Mouse (Mus musculus) forebrain, embryonic 15.5 days (tissue): Measurements from ENCODE around the gene Rnf4. TPM values are rescaled to one million over a fixed set of nuclear protein-coding genes. Genes with fewer than 3 reads are reported as not detected.

Source experiments
- ATAC-seq: fragments of 200-750 bp; cut with Nextera tagmentation; replicated peaks from 2 replicates; pipeline ENCODE4 v1.8.0; 2017; ENCODE audit warnings: mild to moderate bottlenecking, moderate TSS enrichment, moderate library complexity
- H3K27ac ChIP-seq: fragments of 300-500 bp; sonication (generic); replicated peaks from 2 replicates; pipeline ENCODE4 v1.5.1; 2015; ENCODE audit warnings: mild to moderate bottlenecking, inconsistent platforms
- H3K27me3 ChIP-seq: fragments of 300-500 bp; sonication (generic); 2 replicates; pipeline ENCODE4 v1.6.1; 2015; ENCODE audit warnings: inconsistent platforms
- H3K36me3 ChIP-seq: fragments of 300-500 bp; sonication (generic); 2 replicates; pipeline ENCODE4 v1.6.1; 2015; ENCODE audit warnings: mild to moderate bottlenecking, inconsistent platforms
- H3K4me1 ChIP-seq: fragments of 300-500 bp; sonication (generic); 2 replicates; pipeline ENCODE4 v1.6.1; 2015; ENCODE audit warnings: inconsistent platforms
- H3K4me2 ChIP-seq: fragments of 300-500 bp; sonication (generic); replicated peaks from 2 replicates; pipeline ENCODE4 v1.6.1; 2015; ENCODE audit warnings: mild to moderate bottlenecking, inconsistent platforms
- H3K4me3 ChIP-seq: fragments of 300-500 bp; sonication (generic); 2 replicates; pipeline ENCODE4 v1.5.1; 2015; ENCODE audit warnings: mild to moderate bottlenecking, inconsistent platforms
- H3K9ac ChIP-seq: fragments of 300-500 bp; sonication (generic); replicated peaks from 2 replicates; pipeline ENCODE4 v1.6.1; 2015; ENCODE audit warnings: mild to moderate bottlenecking, inconsistent platforms
- H3K9me3 ChIP-seq: fragments of 300-500 bp; sonication (generic); 2 replicates; pipeline ENCODE4 v1.6.1; 2016; ENCODE audit warnings: inconsistent platforms
- WGBS: fragments of 180-500 bp; shearing (Covaris S2); methylation state at CpG from one replicate; pipeline ENCODE4 v1.1.7; 2015; ENCODE audit warnings: mixed read lengths; 5-methylcytosine and 5-hydroxymethylcytosine counted together
- polyA plus RNA-seq: library from polyadenylated mRNA; unstranded; fragments of >200 nt; fragmentation: Nextera tagmentation; extraction: Ambion mirVana; gene quantifications from 2 replicates; pipeline ENCODE4 v1.2.1, GENCODE M21; 2015

The Rnf4 gene
- polyA plus RNA-seq, 1 experiment from 2014 or later = 143 TPM

DNA sequence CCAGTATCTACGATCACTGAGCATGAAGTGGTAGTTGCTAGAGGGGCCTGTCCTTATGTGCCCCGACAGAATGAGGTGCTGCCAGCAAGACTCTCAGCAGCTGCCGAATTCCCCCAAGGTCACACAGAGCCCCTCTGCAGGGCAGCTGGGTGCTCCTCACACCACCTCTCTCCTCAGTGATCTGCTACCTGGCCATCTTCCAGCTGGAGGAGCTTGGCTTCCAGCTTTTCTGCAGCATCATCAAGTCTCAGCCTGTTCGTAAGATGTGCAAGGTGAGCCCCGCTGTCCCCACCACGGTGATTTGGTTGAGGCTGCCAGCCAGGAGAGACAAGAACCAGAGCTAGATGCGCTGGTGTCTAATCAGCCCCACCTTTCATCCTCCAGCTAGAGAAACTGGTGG is 33.7 kb upstream of the Rnf4 start:
- Histone ChIP-seq H3K9ac (no peak overlapping the region), H3K36me3 (no peaks in the 10 kb centered on the region), H3K4me2 (no peak overlapping the region), H3K9me3 (no peaks in the 10 kb centered on the region), H3K4me1 (0 out of 2 replicates have a peak, but pooled peaks cover 2% of the 10 kb centered on the region), H3K27me3 (no peaks in the 10 kb centered on the region), H3K4me3 (no peak overlapping the region), H3K27ac (no peak overlapping the region)
- ATAC-seq = no peak
- WGBS = 86% methylated on average over 7 of the region's 7 CpGs

DNA sequence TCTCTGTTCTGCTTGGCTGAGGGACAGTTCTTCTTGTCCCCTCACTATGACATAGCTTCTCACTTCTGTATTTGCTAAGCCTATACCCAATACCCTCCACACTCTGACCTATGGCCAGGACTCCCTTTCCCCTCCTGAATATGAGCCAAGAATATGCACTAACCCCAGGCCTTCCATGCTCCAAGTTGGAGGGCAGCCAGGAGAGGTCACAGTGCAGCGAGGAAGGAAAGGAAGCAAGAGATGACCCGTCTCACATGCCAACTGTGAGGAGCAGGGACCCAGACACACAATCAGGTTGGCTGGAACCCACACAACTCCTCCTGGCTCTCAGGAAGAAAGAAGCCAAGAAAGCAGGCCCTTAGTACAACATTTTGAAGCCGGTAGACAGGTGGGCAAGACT is 27.1 kb upstream of the Rnf4 start:
- WGBS = 75% methylated on average over 3 of the region's 3 CpGs
- no peak overlapping the region for H3K4me3 ChIP-seq
- no peak for ATAC-seq
- no peaks in the 10 kb centered on the region for H3K36me3 ChIP-seq
- H3K9ac ChIP-seq = no peak overlapping the region
- no peak overlapping the region for H3K27ac ChIP-seq
- no peak overlapping the region for H3K4me2 ChIP-seq
- no peaks in the 10 kb centered on the region for H3K9me3 ChIP-seq
- no peaks in the 10 kb centered on the region for H3K4me1 ChIP-seq
- no peaks in the 10 kb centered on the region for H3K27me3 ChIP-seq

- Histone ChIP-seq H3K4me1 (no peaks in the 10 kb centered on the region), H3K9me3 (no peaks in the 10 kb centered on the region), H3K27ac (no peak overlapping the region), H3K27me3 (no peaks in the 10 kb centered on the region), H3K36me3 (no peaks in the 10 kb centered on the region), H3K4me3 (no peak overlapping the region), H3K4me2 (no peak overlapping the region), H3K9ac (no peak overlapping the region)
- 75% methylated on average over 2 of the region's 2 CpGs for WGBS
- no peak for ATAC-seq
These were observed 16.5 kb upstream of the Rnf4 start for GRCm38 (mm10) chr5:34319491-34320034.

DNA sequence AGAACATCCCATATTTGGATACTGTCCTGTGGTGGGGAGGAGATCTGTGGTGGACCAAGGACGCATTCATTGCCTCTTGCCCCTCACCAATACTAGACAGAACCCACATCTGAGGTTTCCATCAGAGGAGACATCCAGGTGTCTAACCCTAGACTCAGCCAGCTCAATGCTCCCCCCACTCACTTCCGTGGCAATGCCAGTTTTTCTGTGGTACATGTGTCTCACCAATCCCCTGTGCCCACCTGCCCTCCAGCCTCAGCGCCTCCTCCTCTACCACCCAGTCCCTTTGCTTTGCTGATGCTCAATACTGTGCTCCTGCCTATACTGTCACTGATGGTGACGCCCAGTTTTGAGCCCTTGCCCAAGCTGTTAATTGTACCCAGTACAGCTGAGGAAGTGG is 14.9 kb upstream of the Rnf4 start:
- H3K4me3 ChIP-seq = no peak overlapping the region
- H3K27me3 ChIP-seq = no peaks in the 10 kb centered on the region
- H3K4me1 ChIP-seq = peaks cover 3% of the 10 kb centered on the region
- H3K9ac ChIP-seq = no peak overlapping the region
- H3K36me3 ChIP-seq = no peaks in the 10 kb centered on the region
- H3K27ac ChIP-seq = no peak overlapping the region
- 92% methylated on average over 4 of the region's 4 CpGs for WGBS
- H3K9me3 ChIP-seq = no peaks in the 10 kb centered on the region
- ATAC-seq = no peak
- H3K4me2 ChIP-seq = no peak overlapping the region

DNA sequence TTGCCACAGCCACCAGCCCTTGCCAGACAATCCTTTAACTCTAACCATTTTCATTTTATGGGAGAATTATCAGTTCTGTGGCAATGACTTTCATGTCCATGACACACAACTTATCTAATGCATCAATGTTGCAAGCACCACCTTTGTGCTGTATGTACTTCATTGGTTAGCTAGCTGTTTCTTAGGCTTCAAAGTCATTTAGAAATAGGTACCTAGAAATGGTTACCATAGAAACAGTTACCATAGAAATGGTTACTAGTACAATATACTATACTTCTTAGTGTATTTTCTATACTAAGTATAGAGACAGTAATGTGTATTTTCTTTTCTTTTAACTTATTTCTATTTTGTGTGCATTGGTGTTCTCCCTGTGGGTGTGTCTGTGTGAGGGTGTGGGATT is 10.8 kb upstream of the Rnf4 start:
- Histone ChIP-seq H3K36me3 (no peaks in the 10 kb centered on the region), H3K4me3 (no peak overlapping the region)
- ATAC-seq = no peak

GRCm38 (mm10) chr5:34326249-34326691 is 9.8 kb upstream of the Rnf4 start:
- peaks cover 13% of the 10 kb centered on the region for H3K4me1 ChIP-seq
- no peak overlapping the region for H3K4me2 ChIP-seq
- H3K9me3 ChIP-seq = no peaks in the 10 kb centered on the region
- no peaks in the 10 kb centered on the region for H3K36me3 ChIP-seq
- H3K9ac ChIP-seq = no peak overlapping the region
- no peak overlapping the region for H3K27ac ChIP-seq
- ATAC-seq = no peak
- H3K4me3 ChIP-seq = no peak overlapping the region
- no peaks in the 10 kb centered on the region for H3K27me3 ChIP-seq
- 15% methylated on average over 4 of the region's 4 CpGs for WGBS

More for the DNA sequence above, 10.8 kb upstream of the Rnf4 start:
- Histone ChIP-seq H3K27me3 (no peaks in the 10 kb centered on the region), H3K9ac (no peak overlapping the region), H3K4me1 (peaks cover 13% of the 10 kb centered on the region), H3K27ac (0 out of 2 replicates have a peak overlapping the region, but pooled peaks have one; percentile 21), H3K4me2 (no peak overlapping the region), H3K9me3 (no peaks in the 10 kb centered on the region)

GRCm38 (mm10) chr5:34326875-34327576 is 9.1 kb upstream of the Rnf4 start:
- peak; percentile 46; the same call in 1 of the 2 replicates for ATAC-seq
- Histone ChIP-seq H3K9ac (peak overlapping the region; percentile 39), H3K4me1 (peaks cover 13% of the 10 kb centered on the region), H3K9me3 (no peaks in the 10 kb centered on the region), H3K4me3 (peak overlapping the region; percentile 31), H3K27me3 (no peaks in the 10 kb centered on the region), H3K27ac (no peak overlapping the region), H3K36me3 (no peaks in the 10 kb centered on the region), H3K4me2 (peak overlapping the region; percentile 43)
- WGBS = 13% methylated on average over 31 of the region's 31 CpGs

DNA sequence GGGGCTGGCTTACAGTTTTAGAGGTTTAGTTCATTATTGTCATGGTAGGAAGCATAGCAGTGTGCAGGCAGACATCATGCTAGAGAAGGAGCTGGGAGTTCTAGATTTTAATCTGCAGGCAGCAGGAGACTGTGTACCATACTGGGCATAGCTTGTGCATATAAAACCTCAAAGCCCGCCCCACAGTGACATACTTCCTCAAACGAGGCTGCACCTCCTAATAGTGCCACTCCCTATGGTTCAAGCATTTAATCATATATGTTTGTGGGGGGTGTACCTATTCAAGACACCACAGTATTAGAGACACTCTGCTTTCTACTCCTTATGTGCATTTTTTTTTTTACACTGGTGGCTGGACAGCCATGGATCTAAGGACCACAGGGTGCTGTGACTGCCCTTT is 6.0 kb upstream of the Rnf4 start:
- no peak overlapping the region for H3K4me2 ChIP-seq
- no peak overlapping the region for H3K9ac ChIP-seq
- H3K4me1 ChIP-seq = peaks cover 14% of the 10 kb centered on the region
- 84% methylated on average over 2 of the region's 2 CpGs for WGBS
- H3K36me3 ChIP-seq = no peaks in the 10 kb centered on the region
- no peak overlapping the region for H3K27ac ChIP-seq
- no peak for ATAC-seq
- no peak overlapping the region for H3K4me3 ChIP-seq
- no peaks in the 10 kb centered on the region for H3K9me3 ChIP-seq
- no peaks in the 10 kb centered on the region for H3K27me3 ChIP-seq

GRCm38 (mm10) chr5:34334081-34334480 is 2.0 kb upstream of the Rnf4 start:
- H3K27ac ChIP-seq = no peak overlapping the region
- no peaks in the 10 kb centered on the region for H3K9me3 ChIP-seq
- H3K9ac ChIP-seq = no peak overlapping the region
- no peaks in the 10 kb centered on the region for H3K27me3 ChIP-seq
- no peak overlapping the region for H3K4me3 ChIP-seq
- ATAC-seq = no peak
- WGBS = 82% methylated on average over 1 of the region's 1 CpGs
- no peaks in the 10 kb centered on the region for H3K36me3 ChIP-seq
- H3K4me2 ChIP-seq = no peak overlapping the region
- H3K4me1 ChIP-seq = peaks cover 25% of the 10 kb centered on the region

DNA sequence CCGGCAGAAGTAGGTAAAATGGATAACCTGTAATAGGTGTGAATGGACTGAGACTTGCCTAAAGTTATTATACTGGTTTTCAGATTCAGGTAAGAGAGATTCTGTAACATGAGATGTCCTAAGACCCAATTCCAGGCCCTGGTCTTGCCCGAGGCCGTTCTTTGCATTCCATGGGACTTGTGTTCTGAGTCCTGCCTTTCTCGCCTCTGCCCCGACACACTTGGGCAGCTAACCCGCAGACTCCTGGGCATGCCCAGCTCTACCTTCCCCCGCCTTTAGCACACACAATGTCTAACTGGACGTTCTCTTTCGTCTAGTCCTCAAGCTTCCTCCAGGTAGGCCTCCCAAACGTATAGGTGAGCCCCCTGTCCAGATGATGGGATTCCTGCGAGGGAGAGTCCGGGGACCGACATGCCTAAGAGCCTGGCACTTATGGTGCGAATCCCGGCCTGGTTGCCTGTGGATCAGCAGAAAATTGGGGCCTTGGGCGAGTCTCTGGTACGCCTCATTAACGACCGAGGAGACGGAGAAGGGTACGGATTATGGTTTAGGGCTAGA is 471 bp upstream of the Rnf4 start:
- Histone ChIP-seq H3K4me2 (peak overlapping the region; percentile 93), H3K27me3 (no peaks in the 10 kb centered on the region), H3K4me3 (peak overlapping the region; percentile 100), H3K9ac (peak overlapping the region; percentile 91), H3K27ac (peak overlapping the region; percentile 94), H3K36me3 (no peaks in the 10 kb centered on the region), H3K9me3 (no peaks in the 10 kb centered on the region), H3K4me1 (peaks cover 28% of the 10 kb centered on the region)
- no peak; the same call in 1 of the 2 replicates for ATAC-seq
- 2% methylated on average over 21 of the region's 21 CpGs for WGBS

DNA sequence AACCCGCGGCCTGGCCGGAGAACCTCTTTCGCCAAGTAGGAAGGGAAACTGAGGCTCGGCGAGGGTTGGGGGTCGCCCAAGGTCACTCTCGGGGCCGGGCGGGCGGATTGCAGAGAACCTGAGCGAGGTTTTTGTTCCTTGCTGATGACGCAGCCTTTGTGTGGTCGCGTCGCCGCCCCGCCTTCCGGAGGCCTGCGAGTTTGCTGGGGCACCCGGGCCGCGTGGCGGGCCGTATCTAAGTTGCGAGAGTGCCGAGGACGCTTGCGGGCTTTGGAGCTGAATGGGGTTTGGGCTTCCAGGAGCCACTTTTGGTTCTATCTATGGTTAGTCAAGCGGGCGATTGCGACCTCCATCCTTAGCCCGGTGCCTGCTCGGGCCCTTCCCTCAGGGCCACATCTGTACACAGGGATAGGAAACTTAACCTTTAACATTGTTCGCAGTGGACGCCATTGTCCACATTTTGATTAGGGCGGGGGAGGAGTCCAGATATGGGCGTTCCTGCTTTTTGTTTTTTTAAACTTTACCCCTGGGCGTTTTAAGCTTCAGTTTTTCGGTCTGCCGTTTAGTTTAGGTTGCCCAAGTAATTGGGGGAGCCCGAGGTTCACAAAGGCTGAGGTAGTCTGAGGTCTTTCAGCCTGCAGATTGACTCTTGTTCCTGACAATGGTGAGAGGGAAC is 824 bp downstream of the Rnf4 start:
- H3K4me2 ChIP-seq = peak overlapping the region; percentile 79
- H3K9me3 ChIP-seq = no peaks in the 10 kb centered on the region
- under 1% methylated on average over 42 of the region's 42 CpGs for WGBS
- H3K36me3 ChIP-seq = no peaks in the 10 kb centered on the region
- ATAC-seq = peak; percentile 18; the same call in 1 of the 2 replicates
- H3K4me1 ChIP-seq = peaks cover 28% of the 10 kb centered on the region
- no peaks in the 10 kb centered on the region for H3K27me3 ChIP-seq
- H3K27ac ChIP-seq = peak overlapping the region; percentile 94
- peak overlapping the region; percentile 100 for H3K4me3 ChIP-seq
- peak overlapping the region; percentile 98 for H3K9ac ChIP-seq

DNA sequence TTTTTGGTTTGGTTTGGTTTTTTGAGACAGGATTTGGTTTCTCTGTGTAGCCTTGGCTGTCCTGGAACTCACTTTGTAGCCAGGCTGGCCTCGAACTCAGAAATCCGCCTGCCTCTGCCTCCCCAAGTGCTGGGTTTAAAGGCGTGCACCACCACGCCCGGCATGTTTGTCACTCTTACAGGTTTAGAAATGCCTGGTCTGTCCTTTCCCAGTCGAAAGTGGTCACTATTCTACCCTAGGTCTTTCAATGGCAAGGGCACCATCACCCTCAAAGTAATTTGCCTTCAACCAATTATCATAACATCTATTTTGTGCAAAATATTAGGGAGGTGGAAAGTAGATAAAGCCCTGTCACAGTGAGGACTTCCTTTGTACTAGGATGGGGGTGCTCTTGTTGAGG is 4.2 kb downstream of the Rnf4 start:
- H3K36me3 ChIP-seq = peaks cover 17% of the 10 kb centered on the region
- no peak overlapping the region for H3K27ac ChIP-seq
- no peak overlapping the region for H3K4me2 ChIP-seq
- H3K9ac ChIP-seq = no peak overlapping the region
- no peaks in the 10 kb centered on the region for H3K27me3 ChIP-seq
- no peak overlapping the region for H3K4me3 ChIP-seq
- WGBS = 92% methylated on average over 6 of the region's 6 CpGs
- no peak for ATAC-seq
- peaks cover 26% of the 10 kb centered on the region for H3K4me1 ChIP-seq
- H3K9me3 ChIP-seq = no peaks in the 10 kb centered on the region
